ENCODE assay signal across 22 mouse cellular contexts in genomic region chr15:31987291-31987690, GRCm38 (mm10).
"Had no signal": no experiment of that assay in that cellular context is flagged by ENCODE, and none has a peak within 500 bp of the region (broad histone marks: within the 10 kb centered on the region; RNA-seq: fewer than 3 reads in every experiment).

No protein-coding gene starts in this region.

- H3K4me2 ChIP-seq: lung, embryonic 15.5 days; midbrain, embryonic 12.5 days; neural tube, embryonic 13.5 days; neural tube, embryonic 15.5 days had no signal

- H3K4me3 ChIP-seq: lung, embryonic 15.5 days; megakaryocyte, embryonic 14.5 days; midbrain, embryonic 10.5 days; midbrain, embryonic 12.5 days; myocyte; neural tube, embryonic 13.5 days; neural tube, embryonic 15.5 days had no signal

- H3K9me3 ChIP-seq: lung, embryonic 15.5 days; megakaryocyte, embryonic 14.5 days; midbrain, embryonic 10.5 days; midbrain, embryonic 12.5 days; neural tube, embryonic 13.5 days; neural tube, embryonic 15.5 days had no signal

- DNase-seq: lung, adult 2 months; lung, postnatal 14 days; lung, postnatal 36 days; midbrain, embryonic 14.5 days; retina, postnatal 1 day; right cerebral cortex, adult 18-20 months; right cerebral cortex, postnatal 25 days; right cerebral cortex, postnatal 4 days; spleen, adult 18-20 months; thymus, adult 18-20 months; thymus, postnatal 14 days; thymus, postnatal 36 days had no signal

- H3K27me3 ChIP-seq: lung, embryonic 15.5 days; megakaryocyte, embryonic 14.5 days; midbrain, embryonic 12.5 days; neural tube, embryonic 13.5 days; neural tube, embryonic 15.5 days had no signal

- H3K9ac ChIP-seq: lung, embryonic 15.5 days; midbrain, embryonic 12.5 days; neural tube, embryonic 13.5 days; neural tube, embryonic 15.5 days had no signal

- H3K36me3 ChIP-seq: lung, embryonic 15.5 days; midbrain, embryonic 10.5 days; midbrain, embryonic 12.5 days; neural tube, embryonic 13.5 days; neural tube, embryonic 15.5 days had no signal

- H3K27ac ChIP-seq: lung, embryonic 15.5 days; macrophage; midbrain, embryonic 10.5 days; midbrain, embryonic 12.5 days; neural tube, embryonic 13.5 days; neural tube, embryonic 15.5 days had no signal

- ATAC-seq: lung, postnatal 0 days; midbrain, embryonic 16.5 days had no signal

- H3K4me1 ChIP-seq: lung, embryonic 15.5 days; megakaryocyte, embryonic 14.5 days; midbrain, embryonic 10.5 days had no signal
